Mouse (Mus musculus): Measurements from ENCODE around the gene Zfp292.

DNA sequence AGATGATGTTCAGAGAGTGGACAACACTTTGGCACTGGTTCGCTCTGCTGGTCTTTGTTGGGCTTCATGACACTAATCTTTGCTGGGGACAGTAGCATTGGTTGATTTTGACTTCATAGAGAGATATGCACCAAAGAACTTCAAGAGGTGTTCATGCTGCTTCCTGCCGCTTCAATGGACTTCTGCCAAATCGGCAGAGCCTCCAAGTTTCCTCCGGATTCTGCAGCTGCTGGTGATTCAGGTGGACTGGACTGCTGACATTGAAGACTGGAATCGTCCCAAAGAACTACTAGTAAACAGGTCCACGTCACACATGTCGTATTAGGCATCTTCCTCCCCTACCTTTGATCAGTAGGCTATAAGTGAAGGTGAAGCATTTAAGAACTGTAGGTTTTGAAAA lies 30.7 kb downstream of the Zfp292 start:
- TF ChIP-seq CTCF (IDR thresholded peaks at IDR 0.05 in 2 of 3, conservative IDR thresholded peaks at IDR 0.05 in 1 of 3; ENCODE audit: control insufficient read depth in 1 of 3, insufficient read depth in 1 of 3, low read depth in 2 of 3, low read length in 3 of 3, poor library complexity in 1 of 3, severe bottlenecking in 1 of 3), result no peak
- no peak for TF ChIP-seq RAD21 (IDR thresholded peaks at IDR 0.05; ENCODE audit: low read depth, low read length)
- no peak for TF ChIP-seq POLR2A (IDR thresholded peaks at IDR 0.05; ENCODE audit: control insufficient read depth in 1 of 2, insufficient read depth in 1 of 2, low read depth in 1 of 2, low read length in 2 of 2, poor library complexity in 1 of 2)
- no peak for TF ChIP-seq KAT2A (conservative IDR thresholded peaks at IDR 0.05; ENCODE audit: low read depth, low read length)
- TF ChIP-seq CHD1 (IDR thresholded peaks at IDR 0.05; ENCODE audit: low read depth, low read length), result no peak
- TF ChIP-seq ZC3H11A (IDR thresholded peaks at IDR 0.05; ENCODE audit: low read depth, low read length), result no peak
- no peak for TF ChIP-seq POLR2AphosphoS5 (IDR thresholded peaks at IDR 0.05; ENCODE audit: borderline replicate concordance, low read depth, low read length)
- TF ChIP-seq USF2 (IDR thresholded peaks at IDR 0.05; ENCODE audit: borderline replicate concordance in 1 of 2, insufficient read depth in 1 of 2, low read depth in 1 of 2, low read length in 2 of 2), result no peak
